In the genomic region with DNA sequence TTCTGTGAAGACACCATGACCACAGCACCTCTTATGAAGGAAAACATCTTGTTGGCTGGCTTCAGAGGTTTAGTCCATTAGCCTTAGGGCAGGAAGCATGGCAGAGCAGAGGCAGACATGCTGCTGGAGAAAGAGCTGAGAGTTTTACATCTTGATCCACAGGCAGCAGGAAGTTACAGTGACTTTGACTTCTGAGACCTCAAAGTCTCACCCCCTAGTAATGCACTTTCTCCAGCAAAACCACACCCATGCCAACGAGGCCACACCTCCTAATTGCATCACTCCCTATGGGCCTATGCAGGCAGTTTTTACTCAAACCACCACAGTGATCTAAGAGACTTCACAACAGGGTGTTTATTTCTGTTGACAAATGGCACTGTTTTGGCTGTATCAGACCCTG, we compare ENCODE assay signal across 8 mouse cellular contexts. TPM values are rescaled to one million over a fixed set of nuclear protein-coding genes. Genes with fewer than 3 reads are reported as not detected.
DNase-seq lines count a peak whose midpoint lies in the region; ATAC-seq lines count a peak whose summit lies in the region.
"Had no signal": no experiment of that assay in that cellular context is flagged by ENCODE, and none has a peak within 500 bp of the region (broad histone marks: within the 10 kb centered on the region; RNA-seq: fewer than 3 reads in every experiment).

No protein-coding gene starts in this region.

- H3K4me1 ChIP-seq in intestine, embryonic 15.5 days (replicated peaks), result peaks cover 18% of the 10 kb centered on the region

- 38% methylated on average over 1 of the region's 1 CpGs for WGBS in intestine, embryonic 15.5 days

- no peak overlapping the region for H3K4me3 ChIP-seq in intestine, embryonic 15.5 days (replicated peaks)
- H3K4me3 ChIP-seq: stomach, embryonic 15.5 days had no signal

- no peak overlapping the region for H3K9ac ChIP-seq in intestine, embryonic 15.5 days
- H3K9ac ChIP-seq: stomach, embryonic 15.5 days had no signal

- DNase-seq in CD4-positive helper T cell, adult 2 months (ENCODE audit: low read depth, low spot score), result peak; percentile 96
- peak; percentile 69 for DNase-seq in MEL-GATA-1-ER (ENCODE audit: extremely low read depth, low read depth)
- no peak for DNase-seq in testis, postnatal 10 days (ENCODE audit: low spot score)
- DNase-seq in ovary, postnatal 36 days (ENCODE audit: low spot score), result no peak
- no peak for DNase-seq in cerebellum, adult 11-12 months

- 0 out of 2 replicates have a peak overlapping the region, but pooled peaks have one; percentile 37 for H3K27ac ChIP-seq in intestine, embryonic 15.5 days
- H3K27ac ChIP-seq: stomach, embryonic 15.5 days had no signal

- H3K9me3 ChIP-seq in intestine, embryonic 15.5 days, result no peaks in the 10 kb centered on the region
- H3K9me3 ChIP-seq: stomach, embryonic 15.5 days had no signal

- H3K4me2 ChIP-seq in intestine, embryonic 15.5 days (replicated peaks), result no peak overlapping the region
- H3K4me2 ChIP-seq: stomach, embryonic 15.5 days had no signal

- ATAC-seq in intestine, embryonic 15.5 days, result peak; percentile 73; the same call in 1 of the 2 replicates
- peak; percentile 96 for ATAC-seq in megakaryocyte progenitor cell, adult 5-6 weeks (replicated peaks; ENCODE audit: poor library complexity)

- peaks cover 4% of the 10 kb centered on the region; the same call in 1 of the 2 replicates for H3K36me3 ChIP-seq in intestine, embryonic 15.5 days

- no peaks in the 10 kb centered on the region for H3K27me3 ChIP-seq in intestine, embryonic 15.5 days (replicated peaks)
- H3K27me3 ChIP-seq: stomach, embryonic 15.5 days had no signal

RNA-seq across cellular contexts. Expression of gene Apoa1, which starts 53.1 kb away (rescaled TPM):
- polyA plus RNA-seq in intestine, embryonic 15.5 days (2015; fragmentation: Nextera tagmentation; extraction: Ambion mirVana), result 1,502 and 1,827 TPM in 2 replicates
- total RNA-seq in megakaryocyte progenitor cell, adult 5-6 weeks (2015), result not detected in 2 replicates
- not detected in 2 replicates for total RNA-seq in megakaryocyte progenitor cell, adult 5-6 weeks (2017)

Comparison
In these comparisons a context has a peak if more than half of its experiments do, and no peak if none do; other contexts are left out.
1. DNase-seq: peak in CD4-positive helper T cell, adult 2 months (single experiment) and MEL-GATA-1-ER (single experiment); none in testis, postnatal 10 days (single experiment), ovary, postnatal 36 days (single experiment) and cerebellum, adult 11-12 months (single experiment).